Mouse (Mus musculus) stomach, postnatal 0 days (tissue): Measurements from ENCODE around the gene 4430402I18Rik.

ENCODE experiments used
- CTCF ChIP-seq: IDR thresholded peaks from 2 replicates; pipeline ENCODE4 v1.5.1; 2016; ENCODE audit warnings: antibody characterized with exemption, low read depth, mild to moderate bottlenecking, moderate library complexity
- EP300 ChIP-seq: optimal IDR thresholded peaks from 2 replicates; pipeline ENCODE3; 2016; ENCODE audit warnings: antibody characterized with exemption

- TF ChIP-seq CTCF, result no peak
- no peak for TF ChIP-seq EP300
These were observed 2.7 kb upstream of the 4430402I18Rik start for GRCm38 (mm10) chr19:28970251-28970650.
